Mouse (Mus musculus) brain, embryonic 18.5 days (tissue): Measurements from ENCODE around the gene Ambra1.

Source experiments
- DNase-seq: peaks from one replicate; pipeline ENCODE4 v3.0.0-alpha.2; 2012; ENCODE audit warnings: low read depth, low spot score

The Ambra1 gene

GRCm38 (mm10) chr2:91959544-91960410, 229.8 kb downstream of the Ambra1 start:
- DNase-seq = no peak

- no peak for DNase-seq
These were observed 230.5 kb downstream of the Ambra1 start for GRCm38 (mm10) chr2:91960459-91960858.

- DNase-seq = no peak
These were observed 232.2 kb downstream of the Ambra1 start for GRCm38 (mm10) chr2:91961901-91962761.

GRCm38 (mm10) chr2:91962864-91963401, 233.0 kb downstream of the Ambra1 start:
- no peak for DNase-seq

GRCm38 (mm10) chr2:91963443-91963932, 233.6 kb downstream of the Ambra1 start:
- DNase-seq = peak; percentile 70

GRCm38 (mm10) chr2:91964610-91965204, 234.8 kb downstream of the Ambra1 start:
- no peak for DNase-seq

- DNase-seq = no peak
These were observed 235.5 kb downstream of the Ambra1 start for GRCm38 (mm10) chr2:91965417-91965816.

- no peak for DNase-seq
These were observed 236.4 kb downstream of the Ambra1 start for GRCm38 (mm10) chr2:91966367-91966766.

GRCm38 (mm10) chr2:91967962-91968361, 238.0 kb downstream of the Ambra1 start:
- DNase-seq = no peak
